Mouse (Mus musculus) common myeloid progenitor, adult 5-6 weeks (primary cell): ENCODE measurements at regions not wholly inside any gene's neighbourhood (a gene's known extent, or its start where the extent isn't known, plus 50 kb on each side); places are given as distances from the start of the nearest gene placed in this dataset.

Experiments
- ATAC-seq: replicated peaks from 2 replicates; pipeline ENCODE4 v1.8.0; 2016; ENCODE audit warnings: low read depth, mild to moderate bottlenecking, moderate TSS enrichment, inconsistent platforms; ENCODE audit not compliant: poor library complexity, severe bottlenecking

- no peak for ATAC-seq
Observed at GRCm38 (mm10) chr3:104343096-104343495, 122.9 kb upstream of the Magi3 start.

- no peak for ATAC-seq
Observed at GRCm38 (mm10) chr3:104342220-104342619, 122.0 kb upstream of the Magi3 start.

GRCm38 (mm10) chr3:104340331-104340730, 120.2 kb upstream of the Magi3 start:
- ATAC-seq, result peak; percentile 96

GRCm38 (mm10) chr3:104336867-104337266, 116.7 kb upstream of the Magi3 start:
- ATAC-seq, result no peak

GRCm38 (mm10) chr3:104336308-104336707, 116.1 kb upstream of the Magi3 start:
- no peak for ATAC-seq

- ATAC-seq, result no peak
Observed at GRCm38 (mm10) chr3:104334760-104335159, 114.6 kb upstream of the Magi3 start.

- ATAC-seq, result peak; percentile 67
Observed at GRCm38 (mm10) chr3:104333345-104333744, 113.2 kb upstream of the Magi3 start.

GRCm38 (mm10) chr3:104330646-104331045, 110.5 kb upstream of the Magi3 start:
- ATAC-seq, result no peak

GRCm38 (mm10) chr3:104327829-104328228, 107.7 kb upstream of the Magi3 start:
- ATAC-seq, result no peak

GRCm38 (mm10) chr3:104327034-104327729, 107.0 kb upstream of the Magi3 start:
- peak; percentile 60; the same call in 1 of the 2 replicates for ATAC-seq

GRCm38 (mm10) chr3:104322591-104322990, 102.4 kb upstream of the Magi3 start:
- no peak for ATAC-seq

- ATAC-seq, result no peak
Observed at GRCm38 (mm10) chr3:104320404-104320803, 100.2 kb upstream of the Magi3 start.

GRCm38 (mm10) chr3:104319377-104319776, 99.2 kb upstream of the Magi3 start:
- ATAC-seq, result no peak

- no peak for ATAC-seq
Observed at GRCm38 (mm10) chr3:104318911-104319310, 98.7 kb upstream of the Magi3 start.

- no peak for ATAC-seq
Observed at GRCm38 (mm10) chr3:104317528-104317927, 97.4 kb upstream of the Magi3 start.

- ATAC-seq, result no peak
Observed at GRCm38 (mm10) chr3:104313063-104313462, 92.9 kb upstream of the Magi3 start.

GRCm38 (mm10) chr3:104306961-104307360, 86.8 kb upstream of the Magi3 start:
- ATAC-seq, result no peak

- no peak for ATAC-seq
Observed at GRCm38 (mm10) chr3:104305904-104306563, 85.9 kb upstream of the Magi3 start.

GRCm38 (mm10) chr3:104303577-104303976, 83.4 kb upstream of the Magi3 start:
- no peak for ATAC-seq

GRCm38 (mm10) chr3:104300201-104300600, 80.0 kb upstream of the Magi3 start:
- no peak for ATAC-seq

GRCm38 (mm10) chr3:104298878-104299277, 78.7 kb upstream of the Magi3 start:
- no peak for ATAC-seq

GRCm38 (mm10) chr3:104298409-104298808, 78.2 kb upstream of the Magi3 start:
- no peak for ATAC-seq
